Mouse (Mus musculus) layer of hippocampus, postnatal 25 days (tissue): ENCODE measurements around the gene B430306N03Rik. TPM values are rescaled to one million over a fixed set of nuclear protein-coding genes. Genes with fewer than 3 reads are reported as not detected.

Experiments used
- DNase-seq, 2 experiments: peaks; one replicate each; pipeline ENCODE4 v3.0.0; 2022; ENCODE audit warnings: mixed read lengths in 2 of 2, low spot score in 1 of 2; ENCODE audit errors: extremely low spot score in 1 of 2
- total RNA-seq, 2 experiments: library from RNA; stranded (reverse); gene quantifications; 2 replicates each; pipeline ENCODE4 v1.2.3; 2021

The B430306N03Rik gene
- total RNA-seq, 2 experiments from 2014 or later, result 0.12 TPM; not detected in 1

DNA sequence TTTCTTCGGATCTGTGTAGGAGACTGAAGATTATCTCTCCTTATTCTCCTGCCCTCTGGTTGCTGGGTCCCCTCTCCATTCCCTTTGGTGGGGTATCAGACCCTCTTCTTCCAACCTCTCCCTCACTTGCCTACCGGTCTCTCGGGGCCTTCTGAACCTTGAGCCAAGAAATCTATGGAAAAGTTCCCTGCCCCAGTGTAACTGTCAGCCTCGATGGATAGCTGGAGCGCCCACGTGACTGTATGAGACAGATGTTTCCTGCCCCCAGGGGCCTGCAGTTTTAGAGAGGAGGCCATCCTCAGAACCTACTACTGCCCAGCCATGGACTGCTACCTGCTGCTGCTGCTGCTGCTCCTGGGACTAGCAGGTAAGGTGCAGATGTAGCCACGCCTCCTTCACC, 43.7 kb downstream of the B430306N03Rik start, which contains the start of gene Treml1:
Gene Treml1, plus strand, starts transcription at position 301 of the 400 bp plus-strand sequence.
- DNase-seq, result no peak

DNA sequence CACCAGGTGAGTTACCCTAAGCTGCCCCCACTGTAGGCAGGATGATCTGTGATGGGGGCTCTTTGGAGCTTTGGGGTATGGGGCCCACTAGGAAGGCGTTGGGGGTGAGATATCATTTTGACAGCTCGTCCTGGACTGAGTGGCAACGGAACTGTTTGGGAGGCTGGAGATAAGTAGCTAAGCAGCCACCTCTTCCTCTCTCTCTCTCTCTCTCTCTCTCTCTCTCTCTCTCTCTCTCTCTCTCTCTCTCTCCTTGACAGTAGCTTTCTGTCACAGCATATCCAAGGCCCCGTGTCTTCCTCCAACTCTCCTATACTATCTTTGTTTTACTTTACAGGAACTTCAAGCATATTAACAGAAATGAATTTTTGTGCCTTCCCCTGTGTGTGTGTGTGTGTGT, 44.5 kb downstream of the B430306N03Rik start:
- no peak for DNase-seq

DNA sequence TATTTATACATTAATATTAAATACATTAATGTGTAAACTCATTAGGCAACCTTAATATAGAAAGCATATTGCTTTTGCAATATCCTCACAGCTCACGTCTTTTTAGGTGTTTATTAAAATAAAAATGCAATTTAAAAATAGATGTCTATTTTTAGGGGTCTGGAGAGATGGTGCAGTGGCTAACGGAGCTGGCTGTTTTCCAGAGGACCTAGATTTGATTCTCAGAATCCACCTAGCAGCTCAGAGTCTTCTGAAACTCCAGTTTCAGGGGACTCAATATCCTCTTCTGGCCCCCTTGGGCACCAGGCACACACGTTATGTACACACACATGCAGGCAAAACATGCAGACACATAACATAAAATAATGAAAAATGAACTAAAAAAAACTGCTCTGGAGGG, 46.4 kb downstream of the B430306N03Rik start:
- DNase-seq, result no peak

DNA sequence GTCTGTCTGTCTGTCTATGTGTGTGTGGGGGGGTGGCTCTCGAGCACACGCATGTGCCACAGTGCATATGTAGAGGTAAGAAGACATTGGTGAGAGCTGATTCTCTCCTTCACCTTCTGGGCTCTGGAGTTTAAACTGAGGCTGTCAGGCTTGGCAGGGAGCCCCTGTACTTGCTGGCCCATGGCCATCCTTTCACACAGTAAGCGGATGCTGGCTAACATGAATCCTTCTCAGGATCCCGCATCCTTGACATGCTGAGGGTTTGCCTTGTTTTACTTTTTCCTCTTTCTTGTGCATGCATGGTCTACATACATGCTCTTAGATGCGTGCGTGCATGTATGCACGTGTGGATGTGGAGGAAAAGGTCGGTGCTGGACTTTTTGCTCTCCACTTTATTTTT, 47.0 kb downstream of the B430306N03Rik start:
- peak; percentile 14 to 46 for DNase-seq

DNA sequence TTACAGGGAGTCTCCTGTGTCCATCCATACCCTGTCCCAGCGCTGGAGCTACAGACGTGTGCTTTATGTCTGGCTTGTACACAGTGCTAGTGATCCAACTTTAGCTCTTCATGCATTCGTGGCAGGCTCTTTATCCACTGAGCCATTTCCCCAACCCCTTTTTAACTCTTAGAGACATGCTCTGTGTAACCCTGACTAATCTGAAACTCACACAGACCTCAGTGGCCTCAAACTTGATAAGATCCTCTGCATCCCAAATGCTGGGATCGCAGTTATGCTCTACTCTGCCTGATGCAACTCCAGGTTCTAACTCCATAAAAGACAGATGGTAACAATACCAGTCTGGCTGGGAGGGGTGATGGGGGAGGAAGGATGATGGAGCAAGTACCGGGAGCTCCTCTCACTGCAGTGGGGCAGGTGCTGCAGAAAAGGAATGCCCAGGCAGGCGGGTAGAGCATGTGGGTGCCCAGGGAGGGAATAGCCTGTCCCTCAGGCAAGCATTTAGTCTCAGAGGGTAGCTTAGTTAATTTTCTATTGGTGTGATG, 47.6 kb downstream of the B430306N03Rik start:
- DNase-seq, result no peak

DNA sequence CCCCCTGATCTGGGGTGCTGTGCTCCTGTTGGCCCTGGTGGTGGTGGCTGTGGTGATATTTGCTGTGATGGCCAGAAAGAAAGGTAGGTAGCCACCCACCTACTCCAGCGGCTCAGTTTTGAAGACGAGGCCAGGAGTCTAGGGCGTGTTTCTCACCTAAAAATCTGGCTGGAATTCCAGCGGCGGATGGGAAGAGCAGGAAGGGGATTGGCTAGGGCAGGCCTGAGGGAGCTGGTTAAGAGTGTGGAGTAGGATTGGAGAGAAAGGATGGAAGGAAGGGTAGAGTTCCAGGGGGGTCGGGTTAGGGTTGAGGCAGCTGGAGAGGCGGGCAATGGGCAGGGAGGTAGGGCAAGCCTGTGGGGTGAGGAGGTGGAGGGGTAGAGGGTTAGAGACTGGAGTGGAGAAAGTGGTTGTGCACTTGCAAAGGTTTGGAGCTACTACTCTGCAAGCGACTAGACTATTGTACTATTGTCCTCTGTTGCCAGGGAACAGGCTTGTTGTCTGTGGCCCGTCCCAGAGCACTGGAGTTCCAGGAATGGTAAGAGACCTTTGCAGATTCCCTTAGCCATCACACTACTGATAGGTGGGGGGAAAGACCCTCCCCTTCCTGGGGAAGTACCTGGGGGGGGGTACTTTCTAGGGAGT, 49.7 kb downstream of the B430306N03Rik start:
- no peak for DNase-seq

DNA sequence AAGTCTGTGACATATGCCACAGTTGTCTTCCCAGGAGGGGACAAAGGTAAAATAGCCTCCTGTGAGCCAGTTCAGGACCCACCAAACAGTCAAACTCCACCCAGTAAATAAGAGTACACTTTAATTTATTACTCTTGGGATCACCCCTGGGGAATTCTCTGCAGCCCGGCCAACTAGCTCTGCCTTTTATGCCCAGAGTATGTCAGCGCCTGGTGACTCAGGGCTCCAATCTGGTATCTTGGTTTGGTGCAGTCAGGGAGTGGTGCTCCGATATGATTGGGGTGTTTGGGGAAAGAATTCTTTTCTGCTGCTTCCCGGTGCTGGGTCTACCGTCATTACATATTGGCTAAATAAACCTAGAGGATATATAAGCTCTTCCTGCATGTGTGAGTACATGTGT, 50.9 kb downstream of the B430306N03Rik start:
- no peak for DNase-seq

DNA sequence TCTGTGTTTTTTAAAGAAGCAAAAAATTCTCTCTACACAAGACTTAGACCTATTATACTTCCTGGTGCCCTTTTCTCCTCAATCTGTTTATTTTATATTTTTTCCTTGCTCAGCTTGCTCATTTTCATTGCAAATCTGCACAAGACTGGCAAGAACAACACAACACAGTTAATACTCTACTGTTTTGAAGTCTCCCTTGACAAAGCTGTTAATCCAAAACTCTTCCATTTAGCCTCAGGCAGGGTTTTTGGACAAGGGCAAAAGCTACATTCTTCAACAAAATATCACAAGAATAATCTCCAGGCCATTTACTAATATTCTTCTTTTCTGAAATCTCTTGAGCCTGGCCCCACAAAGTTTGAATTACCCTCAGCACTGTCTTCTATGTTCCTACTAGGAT, 55.7 kb downstream of the B430306N03Rik start:
- DNase-seq, result no peak

DNA sequence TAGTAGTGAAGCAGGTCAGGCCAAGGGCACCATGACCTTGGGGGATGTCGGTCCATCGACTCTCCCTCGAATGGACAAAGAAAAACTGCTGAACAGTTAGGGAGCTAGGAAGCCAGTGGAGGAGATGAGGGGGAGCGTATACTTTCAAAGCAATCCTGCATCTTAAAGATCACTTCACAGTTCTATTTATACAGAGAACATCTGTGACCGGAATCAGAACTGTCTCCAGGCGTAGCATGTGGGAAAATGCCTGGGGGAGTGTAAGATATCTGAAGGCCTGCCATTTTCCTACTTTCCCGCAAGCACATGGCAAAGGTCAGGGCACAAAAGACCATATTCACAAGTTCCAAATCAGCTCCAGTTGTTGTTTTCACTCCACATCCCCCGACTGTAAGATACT, 57.0 kb downstream of the B430306N03Rik start:
- DNase-seq, result no peak

DNA sequence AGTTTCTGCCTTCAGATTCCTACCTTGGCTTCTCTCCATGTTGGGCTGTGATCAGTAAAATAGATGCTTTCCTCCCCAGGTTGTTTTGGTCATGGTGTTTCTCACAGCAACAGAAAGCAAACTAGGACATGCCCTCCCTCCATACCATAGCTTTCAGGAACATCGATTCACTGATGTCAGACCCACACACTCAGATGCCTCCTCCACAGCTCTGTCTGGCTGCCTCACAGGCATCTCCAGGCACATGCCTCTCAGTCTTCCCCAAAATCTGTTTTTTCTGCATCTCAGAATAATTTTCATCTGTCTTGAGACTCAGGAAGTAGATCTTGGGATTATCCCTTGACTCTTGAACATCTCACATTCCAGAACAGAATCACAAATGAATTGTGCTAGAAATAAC, 60.2 kb downstream of the B430306N03Rik start:
- no peak for DNase-seq

Other genes starting within 250 kb of the B430306N03Rik start
- not detected for gene 1700067P10Rik, start 226.8 kb upstream of the B430306N03Rik start, total RNA-seq
- not detected for gene 9830107B12Rik, start 169.9 kb upstream of the B430306N03Rik start, total RNA-seq
- not detected for gene A530064D06Rik, start 148.9 kb upstream of the B430306N03Rik start, total RNA-seq
- gene Trem1, start 83.4 kb upstream of the B430306N03Rik start, total RNA-seq, result not detected
- not detected for gene Trem3, start 68.4 kb upstream of the B430306N03Rik start, total RNA-seq
- not detected for gene Treml4, start 51.8 kb upstream of the B430306N03Rik start, total RNA-seq
- gene Treml2, start 16.6 kb upstream of the B430306N03Rik start, total RNA-seq, result under 1 TPM; 0.15 to 0.40 TPM
- gene Trem2, start 30.3 kb downstream of the B430306N03Rik start, total RNA-seq, result 10 to 100 TPM; 10.5 to 13.0 TPM
- gene Treml1, start 43.8 kb downstream of the B430306N03Rik start, total RNA-seq, result not detected
- gene Nfya, start 93.8 kb downstream of the B430306N03Rik start, total RNA-seq, result 10 to 100 TPM; 26.7 to 27.1 TPM
- gene Oard1, start 93.9 kb downstream of the B430306N03Rik start, total RNA-seq, result 10 to 100 TPM; 10.5 to 13.7 TPM
- under 1 TPM in 1 of 2 experiments, not detected in 1; 0.20 TPM for gene Apobec2, start 116.8 kb downstream of the B430306N03Rik start, total RNA-seq
- not detected for gene Tspo2, start 135.4 kb downstream of the B430306N03Rik start, total RNA-seq
- under 1 TPM; 0.47 to 0.64 TPM for gene Unc5cl, start 138.8 kb downstream of the B430306N03Rik start, total RNA-seq